Mouse (Mus musculus) layer of hippocampus, adult 9-10 months (tissue): ENCODE measurements around the gene Nop53.

Source experiments
- DNase-seq: peaks from one replicate; pipeline ENCODE4 v3.0.0; 2022; ENCODE audit warnings: low spot score

Gene Nop53

DNA sequence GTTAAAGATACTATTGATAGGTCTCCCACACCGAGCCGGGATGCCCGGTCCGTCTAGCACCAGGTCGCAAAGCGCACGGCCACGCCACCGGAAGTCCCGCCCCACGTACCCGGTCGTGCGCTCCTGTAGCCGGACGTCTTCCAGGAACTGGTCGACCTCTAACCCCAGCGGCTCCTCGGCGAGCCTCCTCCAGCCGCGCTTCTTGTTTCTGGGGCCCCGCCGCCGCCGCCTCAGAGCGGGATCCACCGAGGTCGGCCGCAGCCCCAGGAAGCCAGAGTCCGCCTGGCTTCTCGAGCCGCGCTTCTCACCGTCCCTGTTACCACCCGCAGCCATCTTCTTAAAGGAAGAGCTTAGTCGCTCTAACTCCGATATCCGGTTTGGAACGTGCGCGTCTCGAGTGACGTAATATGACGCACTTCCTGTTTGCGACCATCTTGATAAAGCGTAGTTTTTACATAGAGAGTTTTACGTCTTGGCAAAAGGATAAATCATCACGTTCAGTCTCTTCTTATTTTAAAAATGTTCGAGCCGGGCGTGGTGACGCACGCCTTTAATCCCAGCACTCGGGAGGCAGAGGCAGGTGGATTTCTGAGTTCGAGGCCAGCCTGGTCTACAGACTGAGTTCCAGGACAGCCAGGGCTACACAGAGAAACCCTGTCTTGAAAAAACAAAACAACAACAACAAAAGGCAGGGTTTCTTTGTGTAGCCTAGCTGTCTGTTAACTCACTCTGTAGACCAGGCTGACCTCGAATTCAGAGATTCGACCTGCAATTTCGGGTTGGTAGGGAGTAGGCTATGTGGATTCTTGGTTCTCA is at the start of gene Nop53:
Gene Nop53, minus strand, starts transcription at position 354 of the 816 bp plus-strand sequence.
- DNase-seq = peak; percentile 98

DNA sequence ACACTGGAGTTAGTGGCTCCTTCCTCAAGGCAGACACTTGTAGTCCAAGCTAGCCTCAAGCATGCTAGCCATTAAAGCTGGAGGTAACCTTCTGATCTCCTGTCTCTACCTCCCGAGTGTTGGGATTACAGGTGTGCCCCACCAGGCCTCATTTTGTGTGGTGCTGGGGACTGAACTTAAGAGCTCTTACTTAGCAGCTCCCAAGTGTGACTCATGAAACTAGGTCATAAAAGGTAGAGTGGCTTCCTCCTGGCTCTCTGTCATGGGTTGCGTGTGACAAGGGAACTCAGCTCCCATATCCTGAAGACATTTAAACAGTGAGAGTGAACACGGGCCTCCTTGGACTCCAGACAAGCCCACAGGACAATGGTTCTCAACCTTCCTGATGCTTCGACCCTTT is 47.9 kb upstream of the Nop53 start:
- no peak for DNase-seq

DNA sequence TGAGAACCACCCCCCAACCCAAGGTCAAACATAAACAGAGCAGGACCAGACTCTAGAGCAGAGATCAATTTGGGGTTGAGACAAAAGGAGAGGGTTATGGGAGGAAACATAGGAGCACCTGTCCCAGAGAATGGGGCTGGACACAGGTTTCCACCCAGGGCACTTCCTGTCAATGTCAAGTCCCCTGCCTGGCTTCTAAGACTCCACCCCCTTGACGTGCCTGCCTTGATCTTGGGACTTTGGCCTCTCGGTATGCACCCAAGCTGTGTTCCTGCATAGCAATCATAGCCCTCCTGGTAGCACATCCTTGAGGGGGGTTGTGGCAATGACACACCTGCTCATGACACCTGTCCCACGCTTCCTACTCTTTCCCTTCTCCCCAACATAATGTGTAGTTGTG is 47.3 kb upstream of the Nop53 start:
- no peak for DNase-seq

DNA sequence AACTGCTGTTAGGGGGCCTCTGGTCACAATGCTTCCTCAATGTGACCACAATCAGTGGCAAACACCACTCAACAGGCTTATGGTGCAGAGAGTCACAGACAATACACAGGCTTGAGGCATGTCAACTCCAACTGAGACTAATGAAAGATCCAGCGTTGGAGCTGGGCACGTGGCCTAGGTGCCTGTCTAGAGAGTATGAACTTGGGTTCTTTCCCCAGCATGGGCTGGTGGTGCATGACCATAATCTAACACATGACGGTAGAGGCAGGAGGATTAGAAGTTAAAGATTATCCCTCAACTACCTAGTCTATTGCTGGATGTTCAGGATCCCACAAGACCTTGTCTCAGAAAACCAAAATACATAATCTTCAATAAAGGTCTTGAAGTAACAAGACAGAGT is 45.9 kb upstream of the Nop53 start:
- no peak for DNase-seq

DNA sequence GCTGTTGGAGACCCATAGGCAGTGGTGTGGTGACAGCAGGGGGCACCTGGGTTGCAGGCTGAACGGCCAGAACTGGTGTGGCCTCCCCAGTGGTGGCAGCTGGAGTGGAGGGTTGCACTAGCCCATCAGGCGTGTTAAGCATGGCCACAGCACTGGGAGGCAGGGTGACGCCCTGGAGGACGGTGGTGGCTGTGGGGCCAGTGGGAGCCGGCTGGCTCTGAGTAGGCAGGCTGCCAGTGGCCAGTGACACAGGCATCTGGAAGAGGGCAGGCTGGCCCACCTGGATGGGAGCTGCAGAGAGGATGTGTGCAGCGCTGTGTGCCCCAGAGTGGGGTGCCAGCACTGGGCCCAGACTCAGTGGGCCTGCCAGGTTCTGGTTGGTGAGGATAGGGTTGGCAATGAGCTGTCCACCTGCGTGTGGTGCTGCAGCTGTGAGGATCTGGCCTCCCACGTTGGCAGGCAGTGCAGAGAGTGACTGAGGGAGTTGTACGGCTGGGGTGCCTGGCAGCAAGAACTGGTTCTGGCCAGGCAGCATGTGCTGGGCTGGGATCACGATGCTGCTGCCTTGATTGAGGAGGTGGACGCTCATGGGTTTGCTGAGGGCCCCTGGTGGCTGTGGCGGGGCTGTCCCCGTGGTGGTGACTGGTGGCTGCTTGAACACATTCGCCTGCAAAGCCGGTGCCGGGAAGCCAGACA is 41.9 kb upstream of the Nop53 start:
- no peak for DNase-seq

DNA sequence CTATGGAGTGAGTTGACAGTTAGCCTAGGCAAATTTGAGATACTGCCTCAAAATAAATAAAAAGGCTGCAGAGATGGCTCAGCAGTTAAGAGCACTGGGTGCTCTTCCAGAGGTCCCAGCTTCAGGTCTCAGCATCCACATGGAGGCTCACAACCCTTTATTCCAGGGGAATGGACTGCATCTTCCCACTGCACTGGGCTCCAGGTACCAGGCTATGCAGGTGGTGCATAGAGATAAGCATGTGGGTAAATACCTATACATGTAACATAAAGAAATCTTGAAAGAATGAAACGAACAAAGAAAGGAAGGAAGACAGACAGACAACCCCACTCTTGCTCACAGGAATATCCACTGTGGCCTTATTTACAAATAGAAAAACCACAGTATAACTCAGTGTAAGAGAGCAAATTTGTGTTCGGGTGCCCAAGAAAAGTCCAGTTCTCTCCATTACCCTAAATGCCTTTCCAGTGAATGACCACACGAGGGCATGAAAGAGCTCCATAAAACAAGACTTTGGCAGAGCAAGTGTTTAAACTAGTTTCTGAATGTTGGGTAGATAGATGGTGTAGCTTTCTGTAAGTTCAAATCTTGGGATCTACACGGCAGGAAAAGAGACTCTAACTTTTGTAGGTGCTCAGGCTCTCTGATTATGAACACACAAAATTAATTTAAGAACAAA is 37.0 kb upstream of the Nop53 start:
- DNase-seq = no peak

DNA sequence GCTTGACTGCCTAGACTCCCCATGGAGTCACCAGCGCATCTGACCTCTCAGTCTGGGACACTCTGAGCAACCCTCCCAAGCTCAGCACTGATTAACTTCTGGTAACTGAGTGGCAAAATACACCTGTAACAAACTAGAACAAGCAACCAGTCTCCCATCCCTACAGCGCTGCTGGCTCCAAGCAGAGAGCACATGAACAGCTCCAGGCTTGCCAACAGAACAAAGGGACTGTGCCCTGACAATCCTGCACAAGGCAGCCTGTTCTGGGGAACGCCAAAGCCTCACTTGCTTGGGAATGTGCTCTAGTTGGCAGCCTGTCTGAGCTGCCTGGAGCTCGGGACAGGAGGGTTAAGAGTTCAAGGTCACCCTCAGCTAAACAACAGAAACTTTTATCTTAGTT is 35.7 kb upstream of the Nop53 start:
- DNase-seq = no peak

DNA sequence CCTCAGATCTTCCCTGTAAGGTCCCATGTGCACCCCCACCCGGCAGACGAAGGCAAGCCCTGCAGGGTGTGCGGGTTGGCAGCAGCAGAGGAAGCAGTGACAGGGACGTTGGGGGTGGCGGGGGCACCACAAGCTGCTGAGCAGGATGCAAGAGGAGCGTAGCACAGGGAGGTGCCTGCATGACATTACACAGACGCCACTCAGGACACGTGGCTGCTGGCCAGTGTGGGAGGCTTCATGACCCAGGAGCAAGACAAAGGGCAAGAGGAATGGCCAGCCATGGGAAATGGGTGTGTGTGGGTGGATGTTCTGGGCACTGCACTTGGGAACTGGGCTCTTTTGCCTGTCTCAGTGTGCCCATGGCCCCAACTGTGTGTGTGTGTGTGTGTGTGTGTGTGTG is 34.4 kb upstream of the Nop53 start:
- DNase-seq = no peak

DNA sequence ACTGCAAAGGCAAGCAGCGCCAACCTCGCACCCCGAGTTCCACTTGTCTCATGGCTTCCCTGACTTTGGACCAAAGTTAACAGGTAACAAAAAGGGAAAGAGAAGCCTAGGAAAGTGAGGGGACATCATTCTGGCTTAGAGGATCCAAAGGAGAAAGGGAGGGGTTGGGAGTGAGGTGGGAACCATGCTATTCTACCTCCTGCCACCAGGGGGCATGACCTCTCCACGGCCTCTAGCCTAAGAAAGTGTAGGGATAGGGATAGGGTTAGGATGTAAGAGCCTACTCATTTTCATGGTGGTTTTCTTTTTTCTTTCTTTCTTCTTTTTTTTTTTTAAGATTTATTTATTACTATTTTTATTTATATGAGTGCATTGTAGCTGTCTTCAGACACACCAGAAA is 30.0 kb upstream of the Nop53 start:
- DNase-seq = no peak

DNA sequence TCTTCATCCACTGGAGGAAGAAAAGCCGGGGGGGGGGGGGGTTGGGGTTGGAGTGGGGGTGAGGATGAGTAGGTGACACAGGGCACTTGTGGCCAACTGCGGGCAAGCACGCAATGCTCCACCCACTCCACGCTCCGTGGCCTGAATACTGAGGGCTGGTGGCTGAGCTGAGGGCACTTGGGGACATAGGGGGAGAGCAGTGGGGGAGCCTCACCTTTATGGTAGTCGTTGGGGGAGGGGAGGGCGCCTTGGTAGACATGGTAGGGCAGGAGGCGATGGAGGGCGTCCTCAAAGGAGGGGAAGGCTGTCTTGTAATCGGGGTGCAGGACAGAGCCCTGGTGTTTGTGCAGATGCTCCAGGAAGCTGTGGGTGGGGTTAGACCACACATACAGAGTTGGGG is 29.6 kb upstream of the Nop53 start:
- DNase-seq = no peak

DNA sequence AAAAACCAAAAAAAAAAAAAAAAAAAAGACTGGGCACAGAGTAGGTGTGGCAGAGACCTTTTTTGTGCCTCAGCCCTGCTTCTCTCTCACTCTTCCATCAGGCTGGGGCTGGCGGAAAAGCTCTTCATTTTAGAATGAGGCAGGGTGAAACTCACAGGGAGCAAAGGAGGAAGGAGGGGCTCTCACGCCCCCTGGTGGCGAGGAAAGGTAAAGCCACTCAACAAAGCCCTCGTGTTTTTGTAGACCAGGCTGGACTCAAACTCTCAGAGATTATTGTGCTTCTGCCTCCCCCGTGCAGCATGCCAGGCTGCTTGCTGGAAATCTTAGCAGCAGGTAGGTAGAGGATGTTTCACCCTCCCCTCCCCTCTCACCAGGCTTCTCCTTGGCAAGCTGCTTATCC is 28.8 kb upstream of the Nop53 start:
- peak; percentile 38 for DNase-seq

DNA sequence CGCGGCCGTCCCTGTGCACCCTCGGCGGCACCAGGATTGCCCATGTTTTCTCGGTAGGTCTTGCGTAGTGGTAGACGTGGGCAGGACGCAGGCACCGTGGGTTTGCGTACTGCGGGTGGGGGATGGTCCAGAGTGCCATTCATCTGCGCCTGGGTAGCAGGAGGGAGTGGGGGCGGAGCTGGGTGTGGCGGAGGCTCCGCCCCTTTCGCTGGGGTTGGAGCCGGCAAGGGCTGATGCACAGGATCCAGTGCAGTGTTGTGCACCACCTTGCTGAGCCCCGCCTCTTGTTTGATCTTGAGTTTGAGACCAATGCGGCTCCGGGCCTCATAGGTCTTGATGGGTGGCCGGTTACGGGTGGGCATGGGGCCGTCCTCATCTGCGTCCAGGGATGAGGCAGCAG is 26.4 kb upstream of the Nop53 start:
- no peak for DNase-seq

DNA sequence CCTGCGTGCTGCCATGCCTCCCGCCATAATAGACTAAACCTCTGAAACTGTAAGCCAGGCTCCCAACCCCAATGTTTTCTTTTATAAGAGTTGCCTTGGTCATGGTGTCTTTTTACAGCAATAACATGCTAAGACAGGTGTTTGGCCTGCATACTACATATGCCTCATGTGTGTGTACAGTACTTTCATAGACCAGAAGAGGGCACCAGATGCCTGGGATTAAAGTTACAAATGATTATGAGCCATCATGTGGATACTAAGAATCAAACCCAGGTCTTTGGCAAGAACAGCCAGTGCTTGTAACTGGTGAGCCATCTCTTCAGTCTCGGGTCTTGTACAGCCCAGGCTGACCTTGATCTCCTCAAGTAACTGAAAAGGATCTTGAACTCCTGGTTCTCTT is 23.8 kb upstream of the Nop53 start:
- DNase-seq = no peak

DNA sequence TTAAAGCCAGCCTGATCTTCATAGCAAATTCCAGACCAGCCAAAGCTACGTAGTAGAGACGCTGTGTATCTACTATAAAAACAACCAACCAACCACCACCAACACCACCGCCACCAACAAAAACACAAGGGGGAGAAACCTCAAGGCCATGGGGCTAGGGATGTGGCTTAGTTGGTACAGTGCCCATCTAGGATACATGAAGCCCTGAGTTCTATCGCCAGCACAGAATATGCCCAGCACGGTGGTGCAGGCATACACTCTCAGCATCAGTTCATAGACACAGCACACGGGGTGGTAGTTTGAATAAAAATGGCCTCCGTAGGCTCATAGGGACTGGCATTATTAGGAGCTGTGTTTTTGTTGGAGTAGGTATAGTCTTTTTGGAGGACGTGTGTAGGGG is 22.4 kb upstream of the Nop53 start:
- no peak for DNase-seq

DNA sequence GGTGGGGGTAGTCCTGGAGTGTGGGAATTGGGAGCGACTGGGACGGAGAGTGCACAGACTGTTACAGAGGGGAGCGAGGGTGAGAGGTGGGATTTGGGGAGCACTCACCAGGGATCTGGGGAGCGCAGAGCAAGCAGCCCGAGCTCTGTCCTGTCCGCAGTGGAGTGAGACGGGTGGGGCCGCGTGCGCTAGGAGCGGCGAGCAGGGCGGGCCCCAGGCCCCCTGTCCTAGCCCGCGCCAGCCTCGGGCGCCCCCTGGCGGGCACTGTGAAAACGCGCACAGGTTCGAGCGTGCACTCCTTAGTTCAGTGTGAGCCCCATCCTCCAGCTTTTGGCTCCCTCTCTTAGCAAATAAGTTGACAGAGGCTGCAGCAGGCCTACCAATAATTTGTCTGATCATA is 21.4 kb upstream of the Nop53 start, which contains the start of gene Ehd2:
Gene Ehd2, minus strand, starts transcription at position 256 of the 400 bp plus-strand sequence.
- no peak for DNase-seq

DNA sequence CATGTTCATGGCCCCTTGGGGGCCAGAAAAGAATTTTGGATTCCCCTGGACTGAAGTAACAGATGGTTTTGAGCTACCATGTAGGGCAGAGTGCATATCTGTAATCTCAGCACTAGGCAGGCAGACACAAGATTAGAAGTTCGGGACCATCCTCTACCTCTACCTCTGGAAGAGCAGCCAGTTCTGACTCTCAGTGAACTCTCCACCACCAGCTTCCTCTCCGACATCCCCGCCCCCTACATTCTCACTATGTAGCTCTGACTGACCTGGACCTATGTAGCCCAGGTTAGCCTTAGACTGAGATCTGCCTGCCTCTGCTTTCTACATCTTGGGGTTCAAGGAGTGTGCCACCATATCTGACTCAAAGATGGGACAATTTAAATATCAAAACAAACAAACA is 20.6 kb upstream of the Nop53 start:
- no peak for DNase-seq

DNA sequence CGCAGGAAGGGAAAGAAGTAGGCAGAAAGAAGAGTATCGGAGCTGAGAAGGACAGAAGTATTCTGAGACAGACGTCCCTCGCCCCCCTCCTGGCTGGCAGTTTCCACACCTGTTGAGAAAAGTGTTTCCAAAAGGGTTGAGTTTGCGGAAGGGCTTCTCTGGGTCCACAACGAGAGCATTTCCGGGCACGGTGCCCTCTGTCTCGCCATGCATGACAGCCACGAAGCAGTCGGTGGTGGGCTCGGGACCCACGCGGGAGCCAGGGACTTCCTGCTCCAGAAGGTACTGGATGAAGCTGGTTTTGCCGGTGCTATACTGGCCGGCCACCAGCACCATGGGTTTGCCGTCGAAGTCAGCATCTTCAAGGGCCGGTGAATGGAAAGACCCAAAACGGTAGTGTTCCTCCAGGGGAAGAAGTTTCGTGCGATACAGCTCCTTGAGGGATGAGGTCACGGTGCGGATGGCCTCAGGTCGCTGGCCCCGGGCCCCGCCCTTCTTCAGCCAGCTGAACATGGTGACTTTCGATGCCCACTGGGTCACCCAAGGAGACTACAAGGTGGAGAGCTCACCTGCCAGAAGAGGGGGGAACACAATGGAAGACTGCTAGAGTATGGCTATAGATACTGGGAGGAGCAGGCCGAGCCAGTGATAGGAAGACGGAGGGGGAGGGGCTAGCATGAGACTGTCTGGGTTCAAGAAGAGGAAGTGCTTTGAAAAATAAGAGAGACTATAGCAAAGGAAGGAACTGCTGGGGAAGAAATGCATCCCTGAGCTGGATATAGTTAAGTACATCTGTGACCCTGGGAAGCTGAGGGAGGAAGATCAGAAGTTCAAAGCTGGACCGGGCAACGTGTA is 18.2 kb upstream of the Nop53 start:
- DNase-seq = no peak

DNA sequence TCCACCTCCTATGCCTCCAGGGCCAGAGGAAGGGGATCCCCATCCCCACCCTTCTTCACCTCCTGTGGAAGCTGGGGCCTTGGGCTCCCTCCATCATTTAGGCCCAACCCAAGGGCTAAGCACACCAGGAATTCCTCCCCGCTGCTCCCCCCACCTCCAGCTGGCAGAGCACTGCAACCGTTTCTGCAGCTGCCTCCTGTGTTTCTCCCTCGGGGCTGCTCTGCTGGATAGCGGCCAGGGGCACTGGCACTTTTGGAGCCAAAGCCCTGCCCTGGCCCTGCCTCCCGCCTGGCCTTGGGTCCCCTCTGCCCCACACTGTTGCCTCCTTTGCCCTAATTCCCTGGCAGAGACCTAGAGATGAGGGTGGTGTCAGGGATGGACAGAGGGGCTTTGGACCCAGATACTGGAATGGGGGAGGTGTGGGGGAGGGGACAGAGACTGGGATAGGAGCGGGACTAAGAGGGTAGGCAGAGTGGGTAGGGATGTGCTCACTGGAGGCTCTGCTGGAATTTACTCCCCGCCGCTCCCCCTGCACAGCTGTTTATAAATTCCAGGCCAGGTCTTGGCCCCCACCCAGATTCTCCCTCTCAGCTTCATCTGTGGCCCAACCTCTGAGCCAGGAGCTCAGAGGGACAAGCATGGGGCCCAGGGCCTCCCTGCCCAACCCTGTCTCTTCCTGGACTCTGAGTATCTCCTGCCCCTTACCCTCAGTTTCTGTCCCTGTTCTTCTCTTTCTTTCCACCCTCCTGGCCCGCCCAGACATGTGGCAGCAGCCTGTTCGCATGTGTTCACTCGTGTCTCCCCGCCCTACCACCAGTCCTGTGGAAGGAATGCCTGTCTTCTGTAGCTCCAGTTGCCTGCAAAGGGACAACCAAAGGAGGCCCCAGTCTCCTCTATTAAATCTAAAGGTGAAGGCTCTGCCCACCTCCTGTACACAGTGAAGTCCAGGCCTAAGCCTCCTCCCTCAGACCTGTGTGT is 16.7 kb upstream of the Nop53 start:
- no peak for DNase-seq

DNA sequence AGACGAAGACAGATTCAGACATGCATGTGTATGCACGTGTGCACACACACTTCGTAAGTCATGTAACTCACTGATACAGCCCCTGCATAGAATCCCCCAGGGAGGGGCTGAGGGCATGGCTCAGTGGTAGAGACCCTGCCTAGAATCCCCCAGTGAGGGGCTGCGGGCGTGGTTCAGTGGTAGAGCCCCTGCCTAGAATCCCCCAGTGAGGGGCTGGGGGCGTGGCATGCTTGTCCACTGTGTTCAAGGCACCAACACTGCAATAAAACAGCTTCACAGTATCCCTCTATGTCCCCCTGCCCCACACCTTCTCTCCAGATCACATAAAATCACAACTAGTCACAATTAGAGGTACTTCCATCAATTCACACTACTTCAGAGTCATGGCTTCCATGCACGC is 15.9 kb upstream of the Nop53 start:
- no peak for DNase-seq

DNA sequence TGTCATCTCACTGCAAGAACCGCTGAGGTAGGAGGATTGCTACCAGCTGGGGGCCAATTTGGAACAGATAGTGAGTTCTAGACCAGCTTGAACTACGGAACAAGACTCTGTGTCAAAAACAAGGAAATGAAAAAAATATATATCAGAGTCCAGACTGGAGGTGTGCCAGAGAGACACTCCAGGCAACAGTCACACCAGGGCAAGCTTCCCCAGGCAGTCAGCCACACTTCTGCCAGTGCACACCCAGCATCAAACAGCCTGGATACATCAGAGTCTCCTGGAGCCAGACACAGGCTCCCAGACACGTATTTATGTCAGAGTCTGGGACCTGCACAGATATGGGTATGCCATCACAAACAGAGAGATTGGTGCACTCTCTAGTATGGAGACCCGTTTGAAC is 15.4 kb upstream of the Nop53 start:
- no peak for DNase-seq

DNA sequence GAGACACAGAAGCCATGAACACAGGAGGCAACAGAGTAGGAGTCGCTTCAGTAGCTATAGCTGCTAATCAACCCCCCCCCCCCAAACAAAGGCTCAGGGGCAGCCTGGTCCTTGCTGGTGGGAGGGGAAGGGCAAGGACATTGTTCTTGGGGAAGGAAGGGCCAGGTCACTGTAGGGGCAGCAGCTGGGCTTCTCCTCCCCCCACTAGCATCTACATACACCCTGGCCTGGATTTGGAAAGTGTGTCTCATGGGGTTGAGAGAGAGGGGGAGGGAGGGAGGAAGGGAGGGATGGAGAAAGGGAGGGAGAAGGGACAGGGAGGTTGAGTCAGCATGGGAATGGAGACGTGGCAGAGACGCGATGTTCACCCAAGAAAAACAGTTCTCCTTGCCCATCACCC is 14.8 kb upstream of the Nop53 start:
- DNase-seq = no peak
